Mouse (Mus musculus): ENCODE data around the gene Plgrkt. TPM values are rescaled to one million over a fixed set of nuclear protein-coding genes. Genes with fewer than 3 reads are reported as not detected.

Gene Plgrkt
- total and polyA plus RNA-seq, 2 experiments from 2014 or later, result 53.5 to 55.6 TPM

GRCm38 (mm10) chr19:29390483-29390882, 23.3 kb upstream of the Plgrkt start:
- Histone ChIP-seq H3K9me3 (replicated peaks; ENCODE audit: control insufficient read depth, low read length) (no peaks in the 10 kb centered on the region), H3K9ac (replicated peaks; ENCODE audit: low read depth, low read length) (no peak overlapping the region), H3K4me2 (ENCODE audit: low read depth, low read length) (no peak overlapping the region), H3K27ac (ENCODE audit: low read depth) (no peak overlapping the region), H3K4me1 (ENCODE audit: control insufficient read depth, insufficient read depth) (no peaks in the 10 kb centered on the region), H3K27me3 (ENCODE audit: control insufficient read depth, insufficient read depth, low read length) (no peaks in the 10 kb centered on the region), H3K4me3 (ENCODE audit: low read depth, low read length) (no peak overlapping the region), H3K36me3 (replicated peaks; ENCODE audit: control insufficient read depth, insufficient read depth, low read length) (no peaks in the 10 kb centered on the region)
- no peak for DNase-seq (ENCODE audit: low spot score)
- no peak for ATAC-seq (ENCODE audit: insufficient read depth, low read depth)
- 68% methylated on average over 5 of the region's 5 CpGs for WGBS
- TF ChIP-seq CTCF (IDR thresholded peaks at IDR 0.05; ENCODE audit: low read depth) (no peak), EP300 (IDR thresholded peaks at IDR 0.05; ENCODE audit: low read depth) (no peak)

DNA sequence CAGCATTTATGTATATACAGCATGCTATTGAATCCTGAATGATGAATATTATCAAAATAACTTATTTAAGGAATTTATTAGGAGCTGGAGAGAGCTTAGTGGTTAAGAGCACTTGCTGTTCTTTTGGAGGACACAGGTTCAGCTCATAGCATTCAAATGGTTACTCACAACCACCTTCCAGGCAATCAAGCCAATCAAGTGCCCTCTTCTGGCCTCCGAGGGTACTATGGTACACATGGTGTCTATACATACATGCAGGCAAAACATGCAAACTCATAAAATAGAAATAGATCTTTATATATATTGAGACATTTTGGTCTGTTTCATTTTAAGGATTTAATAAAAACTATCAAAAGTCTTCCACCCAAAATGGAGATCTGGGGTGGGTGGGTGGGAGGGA, 21.6 kb upstream of the Plgrkt start:
- Histone ChIP-seq H3K27me3 (ENCODE audit: control insufficient read depth, insufficient read depth, low read length) (no peaks in the 10 kb centered on the region), H3K9me3 (replicated peaks; ENCODE audit: control insufficient read depth, low read length) (no peaks in the 10 kb centered on the region), H3K4me2 (ENCODE audit: low read depth, low read length) (no peak overlapping the region), H3K4me1 (ENCODE audit: control insufficient read depth, insufficient read depth) (no peaks in the 10 kb centered on the region), H3K27ac (ENCODE audit: low read depth) (no peak overlapping the region), H3K4me3 (ENCODE audit: low read depth, low read length) (no peak overlapping the region), H3K36me3 (replicated peaks; ENCODE audit: control insufficient read depth, insufficient read depth, low read length) (no peaks in the 10 kb centered on the region), H3K9ac (replicated peaks; ENCODE audit: low read depth, low read length) (no peak overlapping the region)
- ATAC-seq (ENCODE audit: insufficient read depth, low read depth) (no peak), DNase-seq (ENCODE audit: low spot score) (no peak)
- 87% methylated on average over 1 of the region's 1 CpGs for WGBS
- TF ChIP-seq CTCF (IDR thresholded peaks at IDR 0.05; ENCODE audit: low read depth) (no peak), EP300 (IDR thresholded peaks at IDR 0.05; ENCODE audit: low read depth) (no peak)

- 80% methylated on average over 4 of the region's 4 CpGs for WGBS
- no peak for TF ChIP-seq EP300 (IDR thresholded peaks at IDR 0.05; ENCODE audit: low read depth)
- no peak for TF ChIP-seq CTCF (IDR thresholded peaks at IDR 0.05; ENCODE audit: low read depth)
These were observed 18.6 kb upstream of the Plgrkt start for GRCm38 (mm10) chr19:29385822-29386221.

DNA sequence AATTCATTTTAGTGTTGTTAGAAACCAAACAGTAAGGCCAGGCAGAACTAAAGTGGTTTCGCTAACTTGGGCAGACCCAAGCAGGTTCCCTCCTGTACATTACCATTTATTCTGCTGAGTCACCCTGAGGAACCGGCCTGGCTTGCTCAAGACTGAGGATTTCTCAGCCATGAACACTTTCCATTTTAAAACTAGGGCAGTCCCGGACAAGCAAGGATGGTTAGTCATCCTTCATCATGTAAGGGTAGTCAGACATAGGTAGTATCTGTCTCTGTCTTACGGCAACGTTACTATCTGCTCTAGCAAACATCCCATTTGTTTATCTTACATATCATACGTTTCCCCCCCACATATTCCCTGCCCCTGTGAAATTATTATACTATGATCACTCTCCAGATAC, 17.8 kb upstream of the Plgrkt start:
- Histone ChIP-seq H3K36me3 (replicated peaks; ENCODE audit: control insufficient read depth, insufficient read depth, low read length) (no peaks in the 10 kb centered on the region), H3K9me3 (replicated peaks; ENCODE audit: control insufficient read depth, low read length) (no peaks in the 10 kb centered on the region), H3K4me1 (ENCODE audit: control insufficient read depth, insufficient read depth) (no peaks in the 10 kb centered on the region), H3K4me3 (ENCODE audit: low read depth, low read length) (no peak overlapping the region), H3K9ac (replicated peaks; ENCODE audit: low read depth, low read length) (no peak overlapping the region), H3K4me2 (ENCODE audit: low read depth, low read length) (no peak overlapping the region), H3K27me3 (ENCODE audit: control insufficient read depth, insufficient read depth, low read length) (no peaks in the 10 kb centered on the region), H3K27ac (ENCODE audit: low read depth) (no peak overlapping the region)
- DNase-seq (ENCODE audit: low spot score), result no peak
- TF ChIP-seq EP300 (IDR thresholded peaks at IDR 0.05; ENCODE audit: low read depth) (no peak), CTCF (IDR thresholded peaks at IDR 0.05; ENCODE audit: low read depth) (no peak)
- no peak for ATAC-seq (ENCODE audit: insufficient read depth, low read depth)
- 78% methylated on average over 6 of the region's 6 CpGs for WGBS

More at GRCm38 (mm10) chr19:29385822-29386221, 18.6 kb upstream of the Plgrkt start:
- Histone ChIP-seq H3K27ac (ENCODE audit: low read depth) (no peak overlapping the region), H3K4me1 (ENCODE audit: control insufficient read depth, insufficient read depth) (no peaks in the 10 kb centered on the region), H3K36me3 (replicated peaks; ENCODE audit: control insufficient read depth, insufficient read depth, low read length) (no peaks in the 10 kb centered on the region), H3K4me3 (ENCODE audit: low read depth, low read length) (no peak overlapping the region), H3K4me2 (ENCODE audit: low read depth, low read length) (no peak overlapping the region), H3K27me3 (ENCODE audit: control insufficient read depth, insufficient read depth, low read length) (no peaks in the 10 kb centered on the region), H3K9ac (replicated peaks; ENCODE audit: low read depth, low read length) (no peak overlapping the region), H3K9me3 (replicated peaks; ENCODE audit: control insufficient read depth, low read length) (no peaks in the 10 kb centered on the region)
- DNase-seq (ENCODE audit: low spot score) (no peak), ATAC-seq (ENCODE audit: insufficient read depth, low read depth) (no peak)

DNA sequence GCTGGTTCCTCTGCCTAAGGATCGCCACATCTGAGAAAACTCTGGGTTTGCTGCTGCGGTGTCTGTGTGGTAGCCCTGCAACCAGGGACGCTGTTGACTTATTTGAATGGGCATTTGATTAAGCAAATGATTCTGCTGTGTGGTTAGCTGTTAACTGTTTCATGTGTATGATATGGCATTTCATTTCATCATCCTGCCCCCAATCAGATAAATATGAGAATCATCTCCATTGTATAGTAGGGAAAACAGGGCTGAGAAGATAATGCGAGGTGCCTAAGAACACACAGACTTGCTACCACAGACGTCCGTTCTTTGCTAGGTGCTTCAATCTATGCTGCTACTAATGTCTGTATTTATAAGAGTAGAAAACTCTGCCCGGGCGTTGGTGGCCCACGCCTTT, 17.2 kb upstream of the Plgrkt start:
- no peak for ATAC-seq (ENCODE audit: insufficient read depth, low read depth)

GRCm38 (mm10) chr19:29383368-29383767, 16.2 kb upstream of the Plgrkt start:
- no peak for DNase-seq (ENCODE audit: low spot score)

More for the DNA sequence above, 17.2 kb upstream of the Plgrkt start:
- Histone ChIP-seq H3K27ac (ENCODE audit: low read depth) (no peak overlapping the region), H3K4me1 (ENCODE audit: control insufficient read depth, insufficient read depth) (no peaks in the 10 kb centered on the region), H3K4me3 (ENCODE audit: low read depth, low read length) (no peak overlapping the region), H3K27me3 (ENCODE audit: control insufficient read depth, insufficient read depth, low read length) (no peaks in the 10 kb centered on the region), H3K9me3 (replicated peaks; ENCODE audit: control insufficient read depth, low read length) (no peaks in the 10 kb centered on the region), H3K36me3 (replicated peaks; ENCODE audit: control insufficient read depth, insufficient read depth, low read length) (no peaks in the 10 kb centered on the region), H3K9ac (replicated peaks; ENCODE audit: low read depth, low read length) (no peak overlapping the region), H3K4me2 (ENCODE audit: low read depth, low read length) (no peak overlapping the region)
- 78% methylated on average over 9 of the region's 9 CpGs for WGBS
- no peak for DNase-seq (ENCODE audit: low spot score)
- TF ChIP-seq EP300 (IDR thresholded peaks at IDR 0.05; ENCODE audit: low read depth) (no peak), CTCF (IDR thresholded peaks at IDR 0.05; ENCODE audit: low read depth) (no peak)

More at GRCm38 (mm10) chr19:29383368-29383767, 16.2 kb upstream of the Plgrkt start:
- no peak for ATAC-seq (ENCODE audit: insufficient read depth, low read depth)
- Histone ChIP-seq H3K27ac (ENCODE audit: low read depth) (no peak overlapping the region), H3K9me3 (replicated peaks; ENCODE audit: control insufficient read depth, low read length) (no peaks in the 10 kb centered on the region), H3K36me3 (replicated peaks; ENCODE audit: control insufficient read depth, insufficient read depth, low read length) (no peaks in the 10 kb centered on the region), H3K4me3 (ENCODE audit: low read depth, low read length) (no peak overlapping the region), H3K4me1 (ENCODE audit: control insufficient read depth, insufficient read depth) (no peaks in the 10 kb centered on the region), H3K4me2 (ENCODE audit: low read depth, low read length) (no peak overlapping the region), H3K9ac (replicated peaks; ENCODE audit: low read depth, low read length) (no peak overlapping the region), H3K27me3 (ENCODE audit: control insufficient read depth, insufficient read depth, low read length) (no peaks in the 10 kb centered on the region)
- WGBS, result 91% methylated on average over 5 of the region's 5 CpGs
- no peak for TF ChIP-seq CTCF (IDR thresholded peaks at IDR 0.05; ENCODE audit: low read depth)
- no peak for TF ChIP-seq EP300 (IDR thresholded peaks at IDR 0.05; ENCODE audit: low read depth)

Data from heart, postnatal 0 days (tissue).